Mouse (Mus musculus): ENCODE data around the gene Antxr2.

- no peak for TF ChIP-seq CTCF (IDR thresholded peaks at IDR 0.05; ENCODE audit: low read depth)
- TF ChIP-seq EP300 (optimal IDR thresholded peaks at IDR 0.05) = no peak
These were observed 84.6 kb downstream of the Antxr2 start for GRCm38 (mm10) chr5:97946236-97946635.
